Mouse (Mus musculus) MEL-GATA-1-ER (cell line): ENCODE results near the gene Bloc1s1.

Experiments
- DNase-seq: peaks from one replicate; pipeline ENCODE4 v3.0.0-alpha.2; 2012; ENCODE audit warnings: low read depth; ENCODE audit errors: extremely low read depth

Gene Bloc1s1

DNA sequence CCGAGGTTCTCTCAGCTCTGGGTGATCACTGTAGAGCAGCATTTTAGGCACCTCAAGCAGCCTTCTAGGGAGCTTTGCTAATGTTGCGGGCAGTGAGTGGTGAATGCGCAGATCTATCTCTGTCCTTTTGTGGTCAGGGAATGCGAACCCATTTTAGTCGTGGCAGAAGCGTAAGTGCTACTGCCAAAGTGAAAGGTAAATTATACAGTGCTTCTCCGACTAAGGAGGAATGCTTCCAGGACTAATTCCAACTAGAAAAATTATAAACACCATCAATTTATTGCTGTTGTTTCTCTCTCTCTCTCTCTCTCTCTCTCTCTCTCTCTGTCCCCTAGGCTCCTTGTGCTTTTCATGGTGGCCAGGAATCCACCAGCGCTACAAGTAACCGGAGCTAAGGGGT is at the start of gene Bloc1s1:
Gene Bloc1s1 (minus strand): TSS at position 101 of the 400 bp plus-strand sequence.
- no peak for DNase-seq

- DNase-seq, result no peak
These were observed 49.0 kb upstream of the Bloc1s1 start for GRCm38 (mm10) chr10:128972841-128973240.

- no peak for DNase-seq
These were observed 47.0 kb upstream of the Bloc1s1 start for GRCm38 (mm10) chr10:128970740-128971250.

GRCm38 (mm10) chr10:128968341-128968749 is 44.5 kb upstream of the Bloc1s1 start:
- no peak for DNase-seq

DNA sequence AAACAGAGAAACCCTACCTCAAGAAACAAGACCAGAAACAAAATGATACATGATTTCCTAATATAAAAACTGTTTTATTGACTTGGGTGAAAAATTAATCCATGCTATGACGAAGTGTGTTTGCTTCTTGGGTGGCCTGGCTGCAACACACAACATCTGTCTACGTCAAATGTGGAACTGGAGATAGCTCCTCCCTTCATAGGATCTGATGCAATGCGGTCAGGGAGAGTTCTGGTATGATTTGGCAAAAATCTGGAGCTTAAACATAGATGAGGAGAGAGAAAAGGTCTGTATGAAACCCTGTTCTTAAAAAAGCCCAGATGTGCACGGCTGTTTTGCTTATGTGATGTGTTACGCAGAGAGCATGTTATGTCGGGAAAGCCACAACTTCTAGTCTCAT is 42.0 kb upstream of the Bloc1s1 start:
- no peak for DNase-seq

- DNase-seq, result no peak
These were observed 41.1 kb upstream of the Bloc1s1 start for GRCm38 (mm10) chr10:128964961-128965360.

- DNase-seq, result no peak
These were observed 37.1 kb upstream of the Bloc1s1 start, which contains the start of gene Mettl7b for GRCm38 (mm10) chr10:128960590-128961584. TSS of gene Mettl7b (minus strand) at chr10:128960988.

DNA sequence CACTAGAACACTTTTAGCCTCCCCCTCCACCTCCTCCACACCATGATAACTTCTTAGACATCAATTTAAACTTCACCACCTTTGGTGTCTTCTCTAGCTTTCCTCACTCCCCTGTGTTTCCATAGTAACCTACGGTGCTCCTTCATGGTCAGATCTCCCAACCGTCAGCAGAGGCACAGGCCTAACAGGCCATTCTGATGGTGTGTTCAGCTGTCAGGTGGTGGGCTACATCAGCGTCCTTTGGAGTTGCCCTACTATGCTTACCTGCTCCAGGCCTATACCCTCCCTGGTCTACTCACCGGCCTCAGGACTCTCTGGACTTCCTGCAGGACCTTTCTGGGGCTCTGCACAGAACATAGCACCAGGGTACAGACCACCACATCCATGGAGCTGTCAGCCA is 36.3 kb upstream of the Bloc1s1 start:
- DNase-seq, result no peak

- DNase-seq, result no peak
These were observed 34.5 kb upstream of the Bloc1s1 start for GRCm38 (mm10) chr10:128958340-128958739.

GRCm38 (mm10) chr10:128950208-128950887 is 26.5 kb upstream of the Bloc1s1 start:
- no peak for DNase-seq

DNA sequence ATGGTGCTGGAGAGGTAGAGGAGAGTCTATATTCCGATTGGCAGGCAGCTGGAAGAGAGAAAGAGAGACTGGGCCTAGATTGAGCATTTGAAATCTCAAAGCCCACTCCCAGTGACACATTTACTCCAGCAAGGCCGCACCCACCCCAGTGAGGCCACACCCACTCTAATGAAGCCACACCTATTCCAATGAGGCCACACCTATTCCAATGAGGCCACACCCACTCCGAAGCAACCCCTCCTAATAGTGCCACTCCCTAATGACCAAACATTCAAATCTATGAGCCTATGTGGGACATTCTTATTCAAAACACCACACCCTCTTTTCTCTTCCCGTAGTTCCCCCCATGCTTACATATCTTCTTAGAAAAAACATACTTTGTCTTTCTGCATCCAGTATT is 23.7 kb upstream of the Bloc1s1 start:
- DNase-seq, result no peak

DNA sequence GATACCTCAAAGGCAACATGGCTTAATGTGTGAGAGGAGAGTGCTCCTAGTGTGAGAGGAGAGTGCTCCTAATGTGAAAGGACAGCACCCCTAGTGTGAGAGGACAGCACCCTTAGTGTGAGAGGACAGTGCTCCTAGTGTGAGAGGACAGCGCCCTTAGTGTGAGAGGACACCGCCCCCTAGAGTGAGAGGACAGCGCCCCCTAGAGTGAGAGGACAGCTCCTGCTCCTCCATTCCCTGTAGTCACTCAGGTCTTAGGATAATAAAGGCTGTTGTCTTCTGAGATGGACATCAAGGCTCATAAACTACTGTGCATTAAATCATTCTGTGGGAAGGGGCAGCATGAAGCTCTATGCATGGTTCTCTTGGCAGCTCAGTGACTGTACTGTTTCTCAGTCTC is 21.8 kb upstream of the Bloc1s1 start:
- DNase-seq, result peak; percentile 8

GRCm38 (mm10) chr10:128940475-128941061 is 16.7 kb upstream of the Bloc1s1 start:
- DNase-seq, result no peak

DNA sequence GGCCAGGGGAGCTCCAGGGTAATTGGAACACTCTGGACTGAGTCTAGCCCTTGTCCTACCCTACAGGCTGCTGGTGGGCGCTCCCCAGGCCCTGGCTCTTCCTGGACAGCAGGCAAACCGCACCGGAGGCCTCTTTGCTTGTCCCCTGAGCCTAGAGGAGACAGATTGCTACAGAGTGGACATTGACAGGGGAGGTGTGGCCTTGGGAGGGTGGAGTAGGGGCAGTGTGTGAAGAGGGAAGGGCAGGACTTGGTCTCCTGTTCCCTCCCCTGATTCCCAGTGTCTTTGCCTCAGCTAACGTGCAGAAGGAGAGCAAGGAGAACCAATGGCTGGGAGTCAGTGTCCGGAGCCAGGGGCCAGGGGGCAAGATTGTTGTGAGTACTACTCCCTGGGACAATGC is 15.1 kb upstream of the Bloc1s1 start:
- DNase-seq, result no peak

GRCm38 (mm10) chr10:128938457-128938856 is 14.6 kb upstream of the Bloc1s1 start:
- no peak for DNase-seq

DNA sequence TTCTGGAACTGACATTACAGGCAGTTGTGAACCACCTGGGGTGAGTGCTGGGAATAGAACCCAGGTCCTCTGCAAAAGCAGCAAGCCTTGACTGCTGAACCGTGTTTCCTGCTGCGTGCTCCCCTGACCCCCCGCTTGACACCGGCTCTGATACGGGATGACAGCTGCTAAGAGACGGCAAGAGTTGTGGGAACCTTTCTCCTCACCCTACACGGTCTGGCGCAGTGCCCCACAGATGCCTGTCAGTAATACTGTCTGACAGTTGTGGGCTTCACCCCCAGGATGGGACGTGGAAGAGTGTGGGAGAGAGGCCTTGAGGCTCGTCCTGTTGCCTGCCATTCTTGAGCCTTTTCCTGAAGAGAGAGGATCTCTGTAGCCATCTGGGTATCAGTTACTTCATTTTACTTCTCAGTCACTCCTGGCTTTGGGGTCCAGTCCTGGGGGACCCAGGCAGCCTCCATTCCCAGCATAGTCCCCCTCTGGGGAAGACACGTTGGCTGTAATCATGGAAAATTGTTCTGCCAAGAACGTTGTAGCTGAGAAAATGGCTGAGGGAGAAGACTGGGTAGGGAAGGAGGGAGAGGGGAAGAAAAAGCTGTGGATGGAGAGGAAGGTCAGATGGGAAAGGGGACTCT is 14.0 kb upstream of the Bloc1s1 start:
- no peak for DNase-seq

DNA sequence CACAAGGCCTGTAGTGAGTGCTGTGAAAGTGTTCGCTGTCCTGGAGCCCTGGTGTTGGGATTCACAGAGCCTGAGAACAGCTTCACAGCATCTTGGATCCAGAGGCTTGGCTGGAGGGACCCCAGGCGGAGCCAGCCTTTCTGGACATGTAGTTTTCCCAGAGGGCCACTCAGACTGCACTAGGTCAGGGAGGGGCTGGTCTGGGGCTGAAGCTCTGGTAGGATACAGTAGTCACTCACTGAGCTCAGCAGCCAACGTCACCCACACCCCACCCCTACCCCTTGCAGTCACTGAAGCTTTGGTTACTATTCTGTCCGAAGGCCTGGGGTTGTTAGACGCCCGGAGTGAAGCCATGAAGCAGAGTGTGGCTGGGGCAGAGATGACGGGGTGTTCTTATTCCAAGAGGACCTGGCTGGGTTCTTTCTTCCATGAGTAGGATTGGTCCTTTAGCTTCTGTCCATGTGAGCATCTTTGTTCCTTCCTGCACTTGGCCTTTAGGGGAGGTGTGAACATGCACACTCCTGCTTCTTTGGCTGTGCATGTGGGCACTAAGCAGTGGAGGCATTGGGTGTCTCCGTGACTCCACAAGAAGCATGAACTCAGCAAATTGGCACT is 12.1 kb upstream of the Bloc1s1 start:
- DNase-seq, result no peak

DNA sequence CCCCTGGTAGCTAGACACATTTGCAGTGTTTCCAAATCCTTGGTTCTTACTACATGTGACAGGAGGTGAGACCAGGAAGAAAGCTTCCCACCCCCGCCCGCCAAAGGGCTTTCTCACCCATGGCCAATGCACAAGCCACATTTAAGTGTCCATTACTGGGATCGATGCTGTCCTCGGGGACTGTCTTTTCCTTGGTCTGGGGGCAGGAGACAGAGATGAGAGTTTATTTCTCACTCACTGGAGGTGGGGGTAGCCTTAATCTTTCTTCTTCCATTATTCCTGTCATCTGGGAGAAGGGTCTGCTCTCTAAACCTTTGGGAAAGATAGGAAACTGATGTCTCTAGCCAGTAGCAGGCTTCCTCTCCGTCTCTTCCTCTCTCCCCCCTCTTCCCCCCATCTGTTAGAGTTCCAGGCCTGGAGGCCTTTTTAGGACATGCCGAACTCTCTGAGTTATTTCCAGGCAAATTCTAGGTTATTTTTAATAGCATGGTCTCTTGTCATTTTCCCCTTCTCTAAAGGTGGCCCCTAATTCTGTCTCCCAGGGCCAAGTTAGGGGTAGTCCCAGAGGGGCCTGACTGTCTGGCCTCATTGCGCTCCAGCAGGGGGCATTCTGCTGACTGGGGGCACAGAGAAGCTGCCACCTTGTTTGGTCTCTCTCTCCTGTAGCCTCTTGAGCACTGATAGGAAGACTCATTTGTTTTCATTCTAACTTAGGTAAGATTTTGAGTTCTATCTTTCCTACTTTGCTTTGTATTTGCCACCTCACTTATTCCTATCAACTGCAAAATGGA is 11.4 kb upstream of the Bloc1s1 start:
- DNase-seq, result no peak

DNA sequence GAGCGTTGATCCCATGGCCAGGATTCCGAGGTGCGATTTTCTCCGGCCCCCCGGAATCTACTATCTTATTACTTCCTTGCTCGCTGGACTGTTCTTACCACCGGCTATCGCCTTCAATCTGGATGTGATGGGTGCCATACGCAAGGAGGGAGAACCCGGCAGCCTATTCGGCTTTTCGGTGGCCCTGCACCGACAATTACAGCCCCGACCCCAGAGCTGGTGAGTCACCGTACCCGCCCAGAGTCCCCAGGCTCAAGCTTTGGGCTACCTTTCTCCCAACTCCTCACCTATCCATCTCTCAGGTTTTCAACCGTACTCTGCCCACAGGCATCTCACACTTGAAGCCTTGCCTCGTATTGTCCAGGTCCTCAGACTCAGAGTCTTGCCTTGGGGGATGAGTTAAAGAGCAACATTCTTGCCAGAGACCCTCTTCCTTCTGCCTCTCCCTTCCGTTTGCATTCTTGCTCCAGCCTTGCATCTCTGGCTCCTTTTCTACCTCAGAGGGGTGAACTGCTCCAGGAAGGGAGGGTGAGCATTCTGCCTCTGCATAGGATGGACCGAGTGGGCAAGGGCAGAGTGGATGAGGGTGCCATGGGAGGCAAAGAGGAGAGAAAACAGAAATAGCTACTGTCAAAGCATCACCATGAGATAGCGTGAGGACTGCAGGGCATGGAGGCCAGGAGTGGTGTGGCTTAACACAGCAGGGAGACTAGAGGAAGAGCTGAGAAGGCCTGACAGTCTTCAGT is 10.3 kb upstream of the Bloc1s1 start:
- DNase-seq, result no peak
